Mouse (Mus musculus) CD4-positive naive resting alpha-beta T cell, adult 76 days (primary cell): ENCODE data around the gene Proca1. TPM values are rescaled to one million over a fixed set of nuclear protein-coding genes. Genes with fewer than 3 reads are reported as not detected.

ENCODE experiments used
- total RNA-seq: library from RNA; stranded (reverse); gene quantifications from one replicate; pipeline ENCODE4 v1.2.4, GENCODE M21; 2023

Gene Proca1
- total RNA-seq = not detected

DNA sequence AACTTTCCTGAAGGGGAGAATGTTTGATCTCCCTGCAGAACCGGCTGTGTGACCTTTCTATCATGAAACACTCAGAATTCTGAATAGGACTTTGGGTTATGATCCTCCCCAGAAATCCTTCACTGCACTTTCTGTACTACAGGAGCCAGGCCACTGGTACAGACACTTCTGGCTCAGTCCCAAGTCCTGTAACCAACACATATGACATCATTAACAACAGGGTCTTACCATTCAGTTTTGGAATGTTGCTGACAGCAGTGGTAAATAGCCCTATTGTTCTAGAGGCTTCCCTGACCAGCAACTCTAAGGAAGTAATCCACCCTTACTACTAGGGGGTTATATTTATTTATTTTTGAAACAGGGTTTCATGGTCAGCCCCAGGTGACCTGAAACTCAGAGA, at the start of gene Proca1:
Gene Proca1 (plus strand): TSS at position 280 of the 400 bp plus-strand sequence.

DNA sequence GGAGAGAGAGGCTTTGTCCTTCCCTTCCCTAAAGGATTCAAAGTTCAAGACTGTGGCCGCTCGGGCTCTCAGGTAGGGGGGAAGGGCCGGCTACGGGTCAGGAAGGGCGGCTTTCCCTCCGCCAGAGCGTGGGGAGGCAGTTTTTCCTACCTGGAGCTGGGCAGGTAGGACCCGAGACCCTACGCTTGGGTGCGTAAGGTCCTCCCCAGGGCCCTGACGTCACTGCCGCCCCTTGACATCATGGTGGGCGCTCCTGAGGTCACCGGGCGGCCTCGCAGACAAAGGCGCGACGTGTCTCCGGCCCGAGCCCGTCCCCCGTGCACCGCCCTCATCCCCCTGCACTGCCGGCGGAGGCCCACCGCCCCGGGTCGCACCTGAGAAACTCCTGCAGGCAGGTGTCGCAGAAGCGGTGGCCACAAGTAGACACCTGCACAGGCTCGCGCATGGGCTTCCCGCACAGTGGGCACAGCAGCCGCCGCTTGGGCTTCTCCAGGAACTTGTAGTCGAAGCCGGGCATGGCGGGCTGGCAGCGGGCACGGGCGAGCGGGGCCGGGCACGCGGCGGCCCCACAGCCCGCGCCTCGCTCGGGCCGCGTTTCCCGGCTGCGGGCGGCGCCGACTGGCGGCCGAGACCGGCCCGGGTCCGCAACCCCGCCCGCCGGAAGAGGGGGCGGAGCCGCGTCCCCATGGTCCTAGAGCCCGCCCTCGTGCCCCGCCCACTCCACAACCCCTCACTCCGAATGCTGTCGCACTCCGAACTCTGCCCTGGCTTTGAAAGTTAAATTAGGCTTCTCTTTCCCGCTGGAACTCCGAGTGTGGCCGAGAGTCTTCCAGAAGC, 28.1 kb upstream of the Proca1 start, which contains the start of gene Traf4:
Gene Traf4 (minus strand): TSS at position 666 of the 837 bp plus-strand sequence.

DNA sequence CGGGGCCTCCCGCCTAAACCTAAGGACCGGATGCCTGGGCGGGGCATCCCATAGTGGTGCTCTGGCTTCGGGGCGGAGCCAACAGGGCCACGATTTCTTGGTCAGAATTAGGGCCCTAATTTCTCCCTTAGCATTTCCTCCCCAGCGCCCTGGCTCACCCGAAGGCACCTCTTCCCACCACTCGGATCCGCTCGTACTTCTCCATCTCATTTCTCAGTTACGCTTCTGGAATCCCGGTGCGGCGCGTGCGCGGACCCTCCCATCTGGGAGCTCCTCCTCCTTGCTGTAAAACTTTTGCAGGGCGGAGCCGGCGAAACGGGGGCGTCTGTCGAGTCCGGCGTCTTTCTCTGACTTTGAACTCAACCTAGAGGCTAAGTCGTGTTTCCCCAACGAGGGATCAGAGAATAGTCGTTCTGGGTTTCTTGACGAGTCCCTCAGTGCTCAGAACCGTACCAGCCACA, 16.8 kb upstream of the Proca1 start, which contains the start of the genes Nek8 and Tlcd1:
Gene Nek8 (minus strand): TSS at position 274 of the 461 bp plus-strand sequence.
Gene Tlcd1 (plus strand): TSS at position 310 of the 461 bp plus-strand sequence.

DNA sequence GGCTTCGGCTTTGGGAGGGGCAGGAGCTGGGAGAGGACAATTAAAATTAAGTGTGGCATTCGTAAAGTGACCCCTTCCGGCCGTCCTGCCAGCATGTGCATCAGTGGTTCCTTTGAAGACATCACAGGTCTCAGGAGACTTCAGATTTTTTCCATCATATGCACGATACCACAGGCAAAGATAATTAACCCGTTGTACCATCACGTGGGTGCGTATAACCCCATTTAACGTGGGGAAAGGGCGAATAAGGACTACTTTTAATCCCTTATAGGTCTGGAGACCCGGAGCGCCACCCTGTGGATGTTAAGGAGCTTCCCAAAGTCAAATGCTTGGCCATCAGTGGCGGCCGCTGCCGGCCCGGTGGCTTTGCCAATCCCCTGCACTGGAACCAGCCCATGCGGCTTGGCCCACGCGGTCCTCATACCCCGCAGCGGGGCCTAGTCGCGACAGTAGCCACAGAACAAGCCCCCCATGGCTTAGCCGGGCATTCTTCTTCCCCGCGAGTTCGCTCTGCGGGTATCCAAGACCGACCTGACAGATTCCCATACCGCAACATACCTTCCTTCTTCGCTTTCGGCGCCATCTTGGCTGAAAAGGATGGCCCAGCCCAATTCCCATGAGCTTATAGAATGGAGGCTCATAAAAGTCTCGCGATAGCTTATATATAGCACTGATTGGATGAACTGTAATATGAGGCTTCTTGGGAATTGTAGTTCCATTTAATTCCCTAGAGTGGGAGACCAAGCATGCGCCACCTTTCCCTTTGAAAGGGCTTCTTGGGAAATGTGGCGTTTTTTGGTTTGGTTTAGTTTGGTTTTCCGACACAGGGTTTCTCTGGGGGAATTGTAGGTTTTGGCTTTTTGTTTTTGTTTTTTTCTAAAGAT, 10.0 kb upstream of the Proca1 start, which contains the start of gene Rpl23a:
Gene Rpl23a (minus strand): TSS at position 624 of the 884 bp plus-strand sequence.

DNA sequence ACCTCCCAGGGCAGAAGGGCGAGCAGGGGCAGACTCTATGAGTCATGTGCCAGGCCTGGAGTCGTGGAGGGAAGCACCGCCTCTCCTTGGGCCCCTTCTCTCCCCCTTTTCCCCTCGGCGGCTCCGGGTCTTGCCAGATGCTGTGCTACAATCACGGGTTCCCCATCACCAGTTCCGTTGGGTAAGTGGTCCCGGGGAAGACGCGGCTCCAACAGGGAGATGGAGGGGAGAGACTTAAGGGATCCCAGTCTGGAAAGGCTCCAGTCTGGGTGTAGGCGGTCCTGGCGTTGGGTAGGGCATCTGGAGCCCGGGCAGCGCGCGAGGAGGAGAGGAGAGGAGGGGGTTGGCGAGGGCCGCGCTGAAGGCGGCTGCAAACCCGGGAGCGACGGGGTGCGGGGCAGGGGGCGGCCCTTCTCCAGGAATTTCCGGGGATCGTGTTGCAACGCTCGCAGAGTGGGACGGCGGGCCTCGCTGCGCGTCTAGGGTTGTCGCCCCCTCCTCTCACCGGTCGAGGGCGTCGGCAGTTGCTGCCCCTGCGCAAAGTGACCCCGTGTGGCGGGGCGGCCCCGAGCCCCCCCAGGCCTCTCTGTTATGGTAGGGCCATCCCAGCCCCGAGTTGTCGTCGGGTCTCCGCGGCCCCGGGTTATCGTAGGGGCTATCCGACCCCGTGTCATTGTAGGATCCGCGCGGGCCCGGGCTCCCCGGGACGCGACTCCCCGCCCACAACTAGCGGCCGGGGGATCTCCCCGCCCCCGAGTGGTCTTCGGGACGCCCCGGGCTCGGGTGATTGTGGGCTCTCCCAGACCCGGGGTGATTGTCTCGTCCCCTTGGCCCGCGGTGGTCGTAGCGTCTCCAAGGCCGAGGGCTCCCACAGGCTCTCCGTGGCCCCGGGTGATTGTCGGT, 4.6 kb upstream of the Proca1 start, which contains the start of gene Rab34:
Gene Rab34 (plus strand): TSS at position 100 of the 903 bp plus-strand sequence.

DNA sequence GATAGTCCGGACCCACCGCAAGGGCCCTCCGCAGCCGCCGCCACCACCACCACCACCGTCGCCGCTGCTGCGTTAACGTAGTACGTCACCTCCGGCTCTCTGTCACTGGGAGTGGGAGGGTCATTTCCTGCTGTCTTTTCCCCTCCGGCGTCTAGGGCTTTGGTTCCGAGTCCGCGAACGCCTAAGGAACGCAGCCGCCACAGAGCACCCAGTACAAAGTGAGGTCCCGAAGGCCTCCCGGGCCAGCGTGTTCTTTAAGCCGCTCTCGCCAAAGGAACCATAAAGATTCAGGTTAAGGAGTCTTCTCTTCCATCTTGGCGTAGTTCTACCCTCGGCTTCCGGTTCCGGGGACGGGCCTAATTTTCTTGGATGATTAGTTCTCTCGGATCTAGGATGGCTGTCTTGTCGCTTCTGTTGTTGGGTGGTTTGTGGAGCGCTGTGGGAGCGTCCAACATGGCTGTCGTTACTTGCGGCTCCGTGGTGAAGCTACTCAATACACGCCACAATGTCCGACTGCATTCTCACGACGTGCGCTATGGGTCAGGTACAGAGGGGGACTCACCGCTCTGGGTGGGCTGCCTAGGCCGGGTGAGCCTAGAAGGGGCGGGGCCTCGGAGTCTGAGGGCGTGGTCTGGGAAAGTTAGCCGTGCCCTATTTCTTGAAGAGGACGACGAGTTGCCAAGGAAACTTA, 52.6 kb downstream of the Proca1 start, which contains the start of the genes Sdf2 and Supt6:
Gene Sdf2 (plus strand): TSS at position 120 of the 691 bp plus-strand sequence.
Gene Supt6 (minus strand): TSS at position 361 of the 691 bp plus-strand sequence.

Other genes starting within 250 kb of the Proca1 start
- 117 TPM for gene Phf12, start 210.6 kb upstream of the Proca1 start, total RNA-seq
- gene Dhrs13, start 161.1 kb upstream of the Proca1 start, total RNA-seq = 3.7 TPM
- 30.3 TPM for gene Flot2, start 155.5 kb upstream of the Proca1 start, total RNA-seq
- gene Eral1, start 113.0 kb upstream of the Proca1 start, total RNA-seq = 27.5 TPM
- gene Fam222b, start 98.7 kb upstream of the Proca1 start, total RNA-seq = 20.5 TPM
- gene Traf4, start 27.8 kb upstream of the Proca1 start, total RNA-seq = 41.8 TPM
- 8.4 TPM for gene Nek8, start 16.7 kb upstream of the Proca1 start, total RNA-seq
- gene Tlcd1, start 16.7 kb upstream of the Proca1 start, total RNA-seq = 6.9 TPM
- 3,334 TPM for gene Rpl23a, start 9.8 kb upstream of the Proca1 start, total RNA-seq
- gene Rab34, start 5.0 kb upstream of the Proca1 start, total RNA-seq = 3.3 TPM
- 40.3 TPM for gene Sdf2, start 52.4 kb downstream of the Proca1 start, total RNA-seq
- 91.0 TPM for gene Supt6, start 52.6 kb downstream of the Proca1 start, total RNA-seq
- 98.7 TPM for gene 2610507B11Rik, start 68.4 kb downstream of the Proca1 start, total RNA-seq
- 0.35 TPM for gene BC030499, start 97.4 kb downstream of the Proca1 start, total RNA-seq
- gene Spag5, start 108.1 kb downstream of the Proca1 start, total RNA-seq = 3.8 TPM
- gene Aldoc, start 129.6 kb downstream of the Proca1 start, total RNA-seq = 12.0 TPM
- gene Pigs, start 135.0 kb downstream of the Proca1 start, total RNA-seq = 38.7 TPM
- gene Unc119, start 150.1 kb downstream of the Proca1 start, total RNA-seq = 13.8 TPM
- gene Foxn1, start 193.2 kb downstream of the Proca1 start, total RNA-seq = not detected
- gene Slc13a2, start 228.8 kb downstream of the Proca1 start, total RNA-seq = not detected